Mouse (Mus musculus) neural tube, embryonic 14.5 days (tissue): Measurements from ENCODE around the gene Zfp710. TPM values are rescaled to one million over a fixed set of nuclear protein-coding genes. Genes with fewer than 3 reads are reported as not detected.

Experiments
- polyA plus RNA-seq: library from polyadenylated mRNA; unstranded; fragments of >200 nt; fragmentation: Nextera tagmentation; extraction: Ambion mirVana; gene quantifications from 2 replicates; pipeline ENCODE4 v1.2.1, GENCODE M21; 2014

Zfp710 gene
- polyA plus RNA-seq, 1 experiment from 2014 or later = 14.1 TPM

Other genes with a start within 250 kb of the Zfp710 start
- not detected in 2 replicates for gene Mesp1, start 231.0 kb upstream of the Zfp710 start, polyA plus RNA-seq
- 0.71 and 1.2 TPM in 2 replicates for gene Mesp2, start 214.1 kb upstream of the Zfp710 start, polyA plus RNA-seq
- gene Anpep, start 163.8 kb upstream of the Zfp710 start, polyA plus RNA-seq = 0.95 and 7.2 TPM in 2 replicates
- 42.0 and 48.8 TPM in 2 replicates for gene Ap3s2, start 104.2 kb upstream of the Zfp710 start, polyA plus RNA-seq
- gene Arpin, start 89.5 kb upstream of the Zfp710 start, polyA plus RNA-seq = 18.9 and 20.1 TPM in 2 replicates
- 189 and 215 TPM in 2 replicates for gene Idh2, start 90.6 kb downstream of the Zfp710 start, polyA plus RNA-seq
- gene Sema4b, start 162.0 kb downstream of the Zfp710 start, polyA plus RNA-seq = 18.7 and 25.7 TPM in 2 replicates
- gene Cib1, start 208.0 kb downstream of the Zfp710 start, polyA plus RNA-seq = 26.4 and 38.0 TPM in 2 replicates
- gene Gdpgp1, start 208.1 kb downstream of the Zfp710 start, polyA plus RNA-seq = 4.5 and 5.3 TPM in 2 replicates
- 3.1 and 4.2 TPM in 2 replicates for gene Ttll13, start 221.6 kb downstream of the Zfp710 start, polyA plus RNA-seq
- 66.2 and 70.2 TPM in 2 replicates for gene Ngrn, start 236.4 kb downstream of the Zfp710 start, polyA plus RNA-seq
- 34.9 and 35.3 TPM in 2 replicates for gene Vps33b, start 244.8 kb downstream of the Zfp710 start, polyA plus RNA-seq